ENCODE assay signal across 16 mouse cellular contexts in genomic region chr14:79878285-79879019, GRCm38 (mm10).
DNase-seq lines count a peak whose midpoint lies in the region; ATAC-seq and TF ChIP-seq lines count a peak whose summit lies in the region.
"Had no signal": no experiment of that assay in that cellular context is flagged by ENCODE, and none has a peak within 500 bp of the region (broad histone marks: within the 10 kb centered on the region; RNA-seq: fewer than 3 reads in every experiment).

No protein-coding gene starts in this region.

- DNase-seq in forebrain, postnatal 0 days = no peak
- peak; percentile 20 to 24 for DNase-seq in cerebellum, postnatal 36 days
- DNase-seq in adipocyte (ENCODE audit: low spot score) = no peak
- no peak for DNase-seq in right cerebral cortex, adult 18-20 months
- DNase-seq: adrenal gland, postnatal 14 days; gastrocnemius, postnatal 36 days; kidney, adult 2 months; kidney, postnatal 36 days; thymus, adult 18-20 months had no signal

- WGBS in forebrain, embryonic 13.5 days = 71% methylated on average over 17 of the region's 17 CpGs
- 64% methylated on average over 17 of the region's 17 CpGs for WGBS in forebrain, postnatal 0 days
- 47% methylated on average over 17 of the region's 17 CpGs for WGBS in hindbrain, embryonic 13.5 days
- whole genome bisulfite sequencing in midbrain, embryonic 15.5 days = 77% methylated on average over 17 of the region's 17 CpGs

- H3K4me3 ChIP-seq in forebrain, embryonic 13.5 days = no peak overlapping the region
- no peak overlapping the region for H3K4me3 ChIP-seq in forebrain, postnatal 0 days (ENCODE audit: low read depth, low read length)
- H3K4me3 ChIP-seq in hindbrain, embryonic 13.5 days = no peak overlapping the region
- no peak overlapping the region for H3K4me3 ChIP-seq in midbrain, embryonic 15.5 days
- H3K4me3 ChIP-seq: heart, embryonic 13.5 days; limb, embryonic 10.5 days; liver, embryonic 12.5 days had no signal

- H3K4me1 ChIP-seq in forebrain, embryonic 13.5 days = peaks cover 47% of the 10 kb centered on the region
- H3K4me1 ChIP-seq in forebrain, postnatal 0 days (ENCODE audit: insufficient read depth) = peaks cover 13% of the 10 kb centered on the region; the same call in 1 of the 2 replicates
- H3K4me1 ChIP-seq in hindbrain, embryonic 13.5 days (replicated peaks) = peaks cover 51% of the 10 kb centered on the region
- peaks cover 20% of the 10 kb centered on the region for H3K4me1 ChIP-seq in midbrain, embryonic 15.5 days
- H3K4me1 ChIP-seq: heart, embryonic 13.5 days; liver, embryonic 12.5 days had no signal

- no peaks in the 10 kb centered on the region for H3K36me3 ChIP-seq in forebrain, embryonic 13.5 days (ENCODE audit: poor library complexity, severe bottlenecking)
- H3K36me3 ChIP-seq in forebrain, postnatal 0 days (ENCODE audit: insufficient read depth) = no peaks in the 10 kb centered on the region
- no peaks in the 10 kb centered on the region for H3K36me3 ChIP-seq in hindbrain, embryonic 13.5 days
- no peaks in the 10 kb centered on the region for H3K36me3 ChIP-seq in midbrain, embryonic 15.5 days (replicated peaks)
- H3K36me3 ChIP-seq: heart, embryonic 13.5 days; limb, embryonic 10.5 days; liver, embryonic 12.5 days had no signal

- TF ChIP-seq CTCF in forebrain, postnatal 0 days (IDR thresholded peaks at IDR 0.05; ENCODE audit: low read depth) = no peak

- no peaks in the 10 kb centered on the region for H3K9me3 ChIP-seq in forebrain, embryonic 13.5 days (replicated peaks)
- H3K9me3 ChIP-seq in forebrain, postnatal 0 days (ENCODE audit: low read length) = no peaks in the 10 kb centered on the region
- H3K9me3 ChIP-seq in hindbrain, embryonic 13.5 days = no peaks in the 10 kb centered on the region
- H3K9me3 ChIP-seq in midbrain, embryonic 15.5 days = no peaks in the 10 kb centered on the region
- H3K9me3 ChIP-seq: heart, embryonic 13.5 days; limb, embryonic 10.5 days; liver, embryonic 12.5 days had no signal

- peak overlapping the region; percentile 77; the same call in 1 of the 2 replicates for H3K27ac ChIP-seq in forebrain, embryonic 13.5 days
- H3K27ac ChIP-seq in forebrain, postnatal 0 days (ENCODE audit: low read depth, low read length) = no peak overlapping the region
- peak overlapping the region; percentile 83 for H3K27ac ChIP-seq in hindbrain, embryonic 13.5 days
- H3K27ac ChIP-seq in midbrain, embryonic 15.5 days = 0 out of 2 replicates have a peak overlapping the region, but pooled peaks have one; percentile 52
- H3K27ac ChIP-seq: heart, embryonic 13.5 days; limb, embryonic 10.5 days; liver, embryonic 12.5 days had no signal

- no peak overlapping the region for H3K4me2 ChIP-seq in forebrain, embryonic 13.5 days
- H3K4me2 ChIP-seq in forebrain, postnatal 0 days (ENCODE audit: low read depth) = no peak overlapping the region
- H3K4me2 ChIP-seq in hindbrain, embryonic 13.5 days = no peak overlapping the region
- H3K4me2 ChIP-seq in midbrain, embryonic 15.5 days = no peak overlapping the region
- H3K4me2 ChIP-seq: heart, embryonic 13.5 days; liver, embryonic 12.5 days had no signal

- ATAC-seq in forebrain, embryonic 13.5 days = no peak
- ATAC-seq in forebrain, postnatal 0 days = no peak
- ATAC-seq in hindbrain, embryonic 13.5 days (ENCODE audit: low FRiP score) = no peak
- no peak for ATAC-seq in midbrain, embryonic 15.5 days (replicated peaks)
- ATAC-seq: CD4-positive, CD25-positive, alpha-beta regulatory T cell, adult 4 months; liver, embryonic 12.5 days had no signal

- H3K9ac ChIP-seq in forebrain, embryonic 13.5 days = no peak overlapping the region
- no peak overlapping the region for H3K9ac ChIP-seq in forebrain, postnatal 0 days
- H3K9ac ChIP-seq in hindbrain, embryonic 13.5 days = no peak overlapping the region
- no peak overlapping the region for H3K9ac ChIP-seq in midbrain, embryonic 15.5 days
- H3K9ac ChIP-seq: heart, embryonic 13.5 days; liver, embryonic 12.5 days had no signal

- H3K27me3 ChIP-seq in forebrain, embryonic 13.5 days = peaks cover 23% of the 10 kb centered on the region; the same call in 1 of the 2 replicates
- no peaks in the 10 kb centered on the region for H3K27me3 ChIP-seq in forebrain, postnatal 0 days (ENCODE audit: insufficient read depth, low read length)
- H3K27me3 ChIP-seq in hindbrain, embryonic 13.5 days = peaks cover 35% of the 10 kb centered on the region
- H3K27me3 ChIP-seq in midbrain, embryonic 15.5 days (replicated peaks) = 0 out of 2 replicates have a peak, but pooled peaks cover 9% of the 10 kb centered on the region
- H3K27me3 ChIP-seq: liver, embryonic 12.5 days had no signal

Comparison
In these comparisons a context has a peak if more than half of its experiments do, and no peak if none do; other contexts are left out.
1. DNase-seq: peak in cerebellum, postnatal 36 days (2 of 2); none in forebrain, postnatal 0 days (single experiment), adipocyte (single experiment) and right cerebral cortex, adult 18-20 months (single experiment).